Mouse (Mus musculus) kidney, embryonic 16.5 days (tissue): ENCODE data around the gene Plscr3. TPM values are rescaled to one million over a fixed set of nuclear protein-coding genes. Genes with fewer than 3 reads are reported as not detected.

ENCODE experiments used
- ATAC-seq: fragments of 200-750 bp; cut with Nextera tagmentation; 2 replicates; pipeline ENCODE4 v1.8.0; 2017; ENCODE audit warnings: moderate TSS enrichment; ENCODE audit not compliant: low FRiP score, low TSS enrichment
- H3K27ac ChIP-seq: fragments of 300-500 bp; sonication (generic); 2 replicates; pipeline ENCODE4 v1.5.1; 2014; ENCODE audit warnings: low read length
- H3K27me3 ChIP-seq: fragments of 300-500 bp; sonication (generic); 2 replicates; pipeline ENCODE4 v1.6.1; 2014; ENCODE audit warnings: low read length, control low read depth, mixed read lengths; ENCODE audit not compliant: insufficient read depth
- H3K36me3 ChIP-seq: fragments of 300-500 bp; sonication (generic); 2 replicates; pipeline ENCODE4 v1.6.1; 2014; ENCODE audit warnings: low read length, control low read depth, mixed read lengths; ENCODE audit not compliant: insufficient read depth
- H3K4me1 ChIP-seq: fragments of 300-500 bp; sonication (generic); 2 replicates; pipeline ENCODE4 v1.6.1; 2014; ENCODE audit warnings: low read length, control low read depth, mixed read lengths; ENCODE audit not compliant: insufficient read depth
- H3K4me2 ChIP-seq: fragments of 300-500 bp; sonication (generic); replicated peaks from 2 replicates; pipeline ENCODE4 v1.6.1; 2014; ENCODE audit warnings: low read depth, low read length
- H3K4me3 ChIP-seq: fragments of 300-500 bp; sonication (generic); 2 replicates; pipeline ENCODE4 v1.5.1; 2014; ENCODE audit warnings: mild to moderate bottlenecking, low read length
- H3K9ac ChIP-seq: fragments of 300-500 bp; sonication (generic); replicated peaks from 2 replicates; pipeline ENCODE4 v1.6.1; 2014; ENCODE audit warnings: low read length
- H3K9me3 ChIP-seq: fragments of 300-500 bp; sonication (generic); 2 replicates; pipeline ENCODE4 v1.6.1; 2016; ENCODE audit warnings: low read length, control low read depth
- WGBS: fragments of 180-500 bp; shearing (Covaris S2); extraction: QIAGEN DNeasy Blood & Tissue Kit; methylation state at CpG from one replicate; pipeline ENCODE4 v1.1.7; 2014; 5-methylcytosine and 5-hydroxymethylcytosine counted together
- polyA plus RNA-seq: library from polyadenylated mRNA; unstranded; fragments of >200 nt; fragmentation: Nextera tagmentation; extraction: Ambion mirVana; gene quantifications from 2 replicates; pipeline ENCODE4 v1.2.1, GENCODE M21; 2015

Plscr3 gene
- polyA plus RNA-seq, 1 experiment from 2014 or later, result 105 TPM

DNA sequence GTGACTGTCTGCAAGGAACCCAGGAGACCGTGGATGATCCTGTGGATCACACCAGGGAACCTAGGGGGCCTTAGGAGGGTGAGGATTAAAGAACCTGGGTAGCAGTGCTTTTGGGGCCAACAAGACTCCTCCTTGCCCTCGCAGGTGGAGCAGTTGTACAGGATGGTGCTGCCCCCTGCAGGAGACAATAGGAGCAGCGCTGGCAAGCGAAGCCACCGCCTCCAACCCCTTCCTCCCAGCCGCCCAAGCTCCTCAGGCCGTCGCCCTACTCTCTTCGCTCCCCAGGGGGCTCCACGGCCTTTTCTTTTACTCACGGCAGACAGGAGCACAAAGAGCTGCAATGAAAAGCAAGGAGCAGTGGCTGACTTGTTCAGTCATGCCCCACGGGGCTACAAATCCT is 30.7 kb downstream of the Plscr3 start:
- no peak overlapping the region; the same call in 1 of the 2 replicates for H3K9ac ChIP-seq
- H3K9me3 ChIP-seq, result no peaks in the 10 kb centered on the region
- no peaks in the 10 kb centered on the region for H3K27me3 ChIP-seq
- peaks cover 46% of the 10 kb centered on the region for H3K4me1 ChIP-seq
- ATAC-seq, result peak; percentile 5; the same call in 1 of the 2 replicates
- peak overlapping the region; percentile 30 for H3K4me2 ChIP-seq
- WGBS, result 4% methylated on average over 12 of the region's 12 CpGs
- H3K4me3 ChIP-seq, result peak overlapping the region; percentile 7; the same call in 1 of the 2 replicates
- no peaks in the 10 kb centered on the region for H3K36me3 ChIP-seq
- peak overlapping the region; percentile 33; the same call in 1 of the 2 replicates for H3K27ac ChIP-seq

- Histone ChIP-seq H3K4me2 (peak within 1 kb of the TSS; percentile 55), H3K27me3 (no peaks in the 10 kb centered on the region), H3K27ac (no peak within 1 kb of the TSS), H3K4me1 (peaks cover 52% of the 10 kb centered on the region), H3K9me3 (no peaks in the 10 kb centered on the region), H3K9ac (peak within 1 kb of the TSS; percentile 32), H3K4me3 (peak within 1 kb of the TSS; percentile 7; the same call in 1 of the 2 replicates), H3K36me3 (no peaks in the 10 kb centered on the region)
- WGBS, result 91% methylated on average over 11 of the region's 11 CpGs
- ATAC-seq, result no peak
These were observed 31.7 kb downstream of the Plscr3 start, which contains the start of gene Tmem95 for GRCm38 (mm10) chr11:69877878-69878277. Gene Tmem95 (minus strand): TSS chr11:69878018.

GRCm38 (mm10) chr11:69878399-69878798 is 32.2 kb downstream of the Plscr3 start:
- WGBS, result 86% methylated on average over 3 of the region's 3 CpGs
- Histone ChIP-seq H3K36me3 (no peaks in the 10 kb centered on the region), H3K4me2 (peak overlapping the region; percentile 27; the same call in 1 of the 2 replicates), H3K4me1 (peaks cover 52% of the 10 kb centered on the region), H3K9ac (no peak overlapping the region), H3K4me3 (0 out of 2 replicates have a peak overlapping the region, but pooled peaks have one; percentile 3), H3K27ac (no peak overlapping the region), H3K9me3 (no peaks in the 10 kb centered on the region), H3K27me3 (no peaks in the 10 kb centered on the region)
- ATAC-seq, result no peak

- Histone ChIP-seq H3K27me3 (no peaks in the 10 kb centered on the region), H3K4me2 (peak overlapping the region; percentile 55), H3K27ac (no peak overlapping the region), H3K9ac (peak overlapping the region; percentile 63), H3K36me3 (no peaks in the 10 kb centered on the region), H3K4me3 (peak overlapping the region; percentile 65), H3K4me1 (peaks cover 52% of the 10 kb centered on the region), H3K9me3 (no peaks in the 10 kb centered on the region)
- no peak for ATAC-seq
- WGBS, result 85% methylated on average over 6 of the region's 6 CpGs
These were observed 32.8 kb downstream of the Plscr3 start for GRCm38 (mm10) chr11:69878952-69879351.

GRCm38 (mm10) chr11:69879711-69880110 is 33.5 kb downstream of the Plscr3 start:
- H3K27ac ChIP-seq, result peak overlapping the region; percentile 98; the same call in 1 of the 2 replicates
- 45% methylated on average over 15 of the region's 15 CpGs for WGBS
- H3K4me2 ChIP-seq, result peak overlapping the region; percentile 55
- H3K9me3 ChIP-seq, result no peaks in the 10 kb centered on the region
- no peaks in the 10 kb centered on the region for H3K27me3 ChIP-seq
- peak overlapping the region; percentile 65 for H3K4me3 ChIP-seq
- H3K4me1 ChIP-seq, result peaks cover 52% of the 10 kb centered on the region
- H3K9ac ChIP-seq, result peak overlapping the region; percentile 63
- H3K36me3 ChIP-seq, result no peaks in the 10 kb centered on the region
- ATAC-seq, result no peak

GRCm38 (mm10) chr11:69880506-69880852 is 34.3 kb downstream of the Plscr3 start:
- Histone ChIP-seq H3K4me1 (peaks cover 52% of the 10 kb centered on the region), H3K9me3 (no peaks in the 10 kb centered on the region), H3K9ac (peak overlapping the region; percentile 63), H3K27me3 (no peaks in the 10 kb centered on the region), H3K27ac (peak overlapping the region; percentile 98), H3K4me3 (peak overlapping the region; percentile 65), H3K36me3 (no peaks in the 10 kb centered on the region), H3K4me2 (peak overlapping the region; percentile 55)
- 0% methylated on average over 18 of the region's 18 CpGs for WGBS
- ATAC-seq, result peak; percentile 49; the same call in 1 of the 2 replicates

DNA sequence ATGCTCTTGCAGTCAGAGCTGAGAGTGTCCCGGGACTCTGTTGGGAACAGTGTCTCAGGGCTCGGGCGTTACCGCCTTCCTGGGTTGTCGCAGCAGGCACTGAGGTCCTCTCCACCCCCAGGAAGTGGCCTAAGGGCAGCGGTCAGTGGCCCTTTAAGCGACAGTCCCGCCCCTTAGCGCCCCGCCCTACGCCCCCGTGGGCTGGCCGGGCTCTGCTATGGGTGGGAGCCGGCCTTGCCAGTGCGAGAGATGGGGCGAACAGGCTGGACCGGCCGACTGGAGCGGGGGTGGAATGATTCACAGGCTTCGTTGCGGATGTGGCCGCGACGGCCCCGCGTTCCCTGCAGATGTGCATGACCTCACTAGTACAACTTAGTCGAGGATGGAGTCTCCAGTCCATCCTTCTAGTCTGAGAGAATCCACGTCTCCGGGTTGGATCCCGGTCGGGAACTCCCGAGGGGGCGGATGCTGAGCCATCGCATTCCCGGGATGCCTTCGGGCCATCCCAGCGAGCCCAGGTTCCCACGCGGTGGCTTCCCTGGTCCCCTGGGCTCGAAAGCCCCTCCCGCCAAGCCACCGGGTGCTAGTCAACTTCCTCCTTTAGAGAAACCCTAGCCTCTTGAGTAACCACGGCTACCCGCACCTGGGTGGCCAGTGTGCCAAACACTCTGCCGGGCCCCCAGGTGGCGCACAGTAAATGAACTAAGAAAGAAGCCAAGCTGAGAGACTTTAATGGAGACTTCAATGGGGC is 34.9 kb downstream of the Plscr3 start, which contains the start of gene Kctd11:
TSS of gene Kctd11 (minus strand) at position 554 of the 751 bp plus-strand sequence.
- under 1% methylated on average over 46 of the region's 46 CpGs for WGBS
- no peaks in the 10 kb centered on the region for H3K9me3 ChIP-seq
- H3K4me3 ChIP-seq, result peak within 1 kb of the TSS; percentile 65
- peak within 1 kb of the TSS; percentile 55 for H3K4me2 ChIP-seq
- peaks cover 48% of the 10 kb centered on the region for H3K4me1 ChIP-seq
- peak within 1 kb of the TSS; percentile 63 for H3K9ac ChIP-seq
- H3K36me3 ChIP-seq, result no peaks in the 10 kb centered on the region
- ATAC-seq, result peak; percentile 93
- peak within 1 kb of the TSS; percentile 98 for H3K27ac ChIP-seq
- no peaks in the 10 kb centered on the region for H3K27me3 ChIP-seq

GRCm38 (mm10) chr11:69881787-69882670 is 35.9 kb downstream of the Plscr3 start:
- Histone ChIP-seq H3K36me3 (no peaks in the 10 kb centered on the region), H3K9me3 (no peaks in the 10 kb centered on the region), H3K27me3 (no peaks in the 10 kb centered on the region), H3K4me2 (peak overlapping the region; percentile 55), H3K27ac (peak overlapping the region; percentile 98), H3K4me3 (peak overlapping the region; percentile 65), H3K9ac (peak overlapping the region; percentile 63), H3K4me1 (peaks cover 39% of the 10 kb centered on the region)
- WGBS, result 57% methylated on average over 21 of the region's 21 CpGs
- peak; percentile 1; the same call in 1 of the 2 replicates for ATAC-seq

DNA sequence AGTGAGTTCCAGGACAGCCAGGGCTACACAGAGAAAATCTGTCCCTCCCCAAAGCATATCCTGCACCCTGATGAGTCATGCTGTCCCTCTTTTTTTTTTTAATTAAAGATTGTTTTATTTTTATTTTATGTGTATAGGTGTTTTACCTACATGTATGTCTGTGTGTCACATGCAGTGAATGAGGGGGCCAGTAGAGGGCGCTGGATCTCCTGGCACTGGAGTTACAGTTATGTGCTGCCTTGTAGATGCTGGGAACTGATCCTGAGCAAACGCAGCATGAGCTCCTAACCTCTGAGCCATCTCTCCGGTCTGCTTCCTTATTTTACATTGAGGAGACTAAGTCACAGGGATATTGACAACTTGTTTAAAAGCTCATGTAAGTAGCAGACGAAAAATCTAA is 36.9 kb downstream of the Plscr3 start:
- 66% methylated on average over 4 of the region's 4 CpGs for WGBS
- Histone ChIP-seq H3K27me3 (no peaks in the 10 kb centered on the region), H3K36me3 (no peaks in the 10 kb centered on the region), H3K27ac (no peak overlapping the region), H3K4me3 (no peak overlapping the region), H3K4me2 (no peak overlapping the region), H3K4me1 (peaks cover 30% of the 10 kb centered on the region), H3K9me3 (no peaks in the 10 kb centered on the region), H3K9ac (no peak overlapping the region)
- no peak for ATAC-seq
